Mouse (Mus musculus) lung, postnatal 0 days (tissue): ENCODE results near the gene Ino80b.

Experiments
- CTCF ChIP-seq: IDR thresholded peaks from 2 replicates; pipeline ENCODE4 v1.5.1; 2016; ENCODE audit warnings: antibody characterized with exemption, mild to moderate bottlenecking
- EP300 ChIP-seq: IDR thresholded peaks from 2 replicates; pipeline ENCODE4 v1.6.1; 2016; ENCODE audit warnings: antibody characterized with exemption, mild to moderate bottlenecking, control low read depth

DNA sequence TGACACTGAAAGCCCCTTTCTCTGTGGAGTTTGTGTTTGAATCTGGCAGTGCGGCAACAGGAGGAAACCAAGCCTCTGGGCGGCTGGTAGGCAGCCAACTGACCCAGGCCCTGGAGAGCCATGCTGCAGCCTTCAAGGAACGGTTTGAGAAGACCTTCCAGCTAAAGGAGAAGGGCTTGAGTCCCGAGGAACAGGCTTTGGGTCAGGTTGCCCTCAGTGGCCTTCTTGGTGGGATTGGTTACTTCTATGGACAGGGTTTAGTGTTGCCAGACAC lies 8.1 kb downstream of the Ino80b start:
- TF ChIP-seq CTCF (no peak), EP300 (no peak)
